In genomic region chr3:152761116-152761515, GRCm38 (mm10) we compare ENCODE assay signal across 9 mouse cellular contexts. TPM values are rescaled to one million over a fixed set of nuclear protein-coding genes. Genes with fewer than 3 reads are reported as not detected.
DNase-seq lines count a peak whose midpoint lies in the region; ATAC-seq and TF ChIP-seq lines count a peak whose summit lies in the region.
"Had no signal": no experiment of that assay in that cellular context is flagged by ENCODE, and none has a peak within 500 bp of the region (broad histone marks: within the 10 kb centered on the region; RNA-seq: fewer than 3 reads in every experiment).

No protein-coding gene starts in this region.

- H3K36me3 ChIP-seq in thymus, adult 2 months (ENCODE audit: control insufficient read depth, insufficient read depth, low read length): no peaks in the 10 kb centered on the region
- no peaks in the 10 kb centered on the region for H3K36me3 ChIP-seq in midbrain, embryonic 13.5 days
- H3K36me3 ChIP-seq: limb, embryonic 13.5 days had no signal

- TF ChIP-seq POLR2A in thymus, adult 2 months (IDR thresholded peaks at IDR 0.05; ENCODE audit: control insufficient read depth, extremely low read depth, insufficient read depth, low read length, poor library complexity): no peak

- ATAC-seq in midbrain, embryonic 13.5 days: no peak

- DNase-seq in gastrocnemius, postnatal 10 days: peak; percentile 34
- DNase-seq in gastrocnemius, postnatal 14 days: no peak
- DNase-seq in thymus, adult 2 months: peak; percentile 25
- no peak for DNase-seq in thymus, adult 18-20 months
- DNase-seq in embryo, embryonic 10.5 days (ENCODE audit: low spot score): peak; percentile 79
- peak; percentile 65 to 73 for DNase-seq in layer of hippocampus, postnatal 10 days (ENCODE audit: low spot score in 2 of 2)
- DNase-seq in natural killer cell, adult 2 months (ENCODE audit: low spot score in 2 of 2): peak; percentile 20 to 25

- 40% methylated on average over 7 of the region's 7 CpGs for WGBS in thymus, adult 2 months
- WGBS in midbrain, embryonic 13.5 days: 20% methylated on average over 7 of the region's 7 CpGs

- no peak overlapping the region for H3K4me3 ChIP-seq in thymus, adult 2 months (ENCODE audit: control insufficient read depth, insufficient read depth, low read length)
- H3K4me3 ChIP-seq in midbrain, embryonic 13.5 days (replicated peaks): no peak overlapping the region
- H3K4me3 ChIP-seq: limb, embryonic 13.5 days had no signal

- no peak overlapping the region for H3K4me2 ChIP-seq in midbrain, embryonic 13.5 days (replicated peaks)
- H3K4me2 ChIP-seq: limb, embryonic 13.5 days had no signal

- H3K9me3 ChIP-seq in midbrain, embryonic 13.5 days: no peaks in the 10 kb centered on the region
- H3K9me3 ChIP-seq: limb, embryonic 13.5 days had no signal

- peaks cover 4% of the 10 kb centered on the region; the same call in 1 of the 2 replicates for H3K4me1 ChIP-seq in thymus, adult 2 months (replicated peaks; ENCODE audit: control insufficient read depth, insufficient read depth, low read length)
- H3K4me1 ChIP-seq in midbrain, embryonic 13.5 days (replicated peaks): peaks cover 37% of the 10 kb centered on the region

- H3K27me3 ChIP-seq in thymus, adult 2 months (ENCODE audit: control insufficient read depth, insufficient read depth, low read length): no peaks in the 10 kb centered on the region
- H3K27me3 ChIP-seq in midbrain, embryonic 13.5 days: no peaks in the 10 kb centered on the region
- H3K27me3 ChIP-seq: limb, embryonic 13.5 days had no signal

- TF ChIP-seq CTCF in thymus, adult 2 months (IDR thresholded peaks at IDR 0.05; ENCODE audit: borderline replicate concordance, control insufficient read depth, extremely low read depth, insufficient read depth, low read length, poor library complexity): no peak

- H3K9ac ChIP-seq in midbrain, embryonic 13.5 days (replicated peaks): no peak overlapping the region
- H3K9ac ChIP-seq: limb, embryonic 13.5 days had no signal

- H3K27ac ChIP-seq in thymus, adult 2 months (ENCODE audit: control insufficient read depth, insufficient read depth, low read length): no peak overlapping the region
- no peak overlapping the region for H3K27ac ChIP-seq in midbrain, embryonic 13.5 days
- H3K27ac ChIP-seq: limb, embryonic 13.5 days had no signal

- intact Hi-C loops in gastrocnemius, postnatal 14 days (cut with DNase I; ENCODE audit: low total_unique reads): no loop called here

RNA-seq across cellular contexts. Expression of gene Pigk, which starts 47.2 kb away (rescaled TPM):
- total RNA-seq in gastrocnemius, postnatal 10 days (2021): 10 to 100 TPM; 26.8 to 27.9 TPM
- total RNA-seq in gastrocnemius, postnatal 14 days (2021): 10 to 100 TPM; 20.8 to 27.7 TPM
- polyA plus RNA-seq in thymus, adult 2 months (2012; rRNA removed): 10.9 and 12.8 TPM in 2 replicates
- 10 to 100 TPM; 47.3 to 55.7 TPM for total RNA-seq in layer of hippocampus, postnatal 10 days (2021)
- polyA plus RNA-seq in midbrain, embryonic 13.5 days (2015; fragmentation: Nextera tagmentation; extraction: Ambion mirVana): 35.9 and 45.9 TPM in 2 replicates

Comparison
In these comparisons a context has a peak if more than half of its experiments do, and no peak if none do; other contexts are left out.
1. DNase-seq: peak in gastrocnemius, postnatal 10 days (single experiment), thymus, adult 2 months (single experiment), embryo, embryonic 10.5 days (single experiment), layer of hippocampus, postnatal 10 days (2 of 2) and natural killer cell, adult 2 months (2 of 2); none in gastrocnemius, postnatal 14 days (single experiment) and thymus, adult 18-20 months (0 of 2).